Mouse (Mus musculus): ENCODE measurements at regions not wholly inside any gene's neighbourhood (a gene's known extent, or its start where the extent isn't known, plus 50 kb on each side); places are given as distances from the start of the nearest gene placed in this dataset.

DNA sequence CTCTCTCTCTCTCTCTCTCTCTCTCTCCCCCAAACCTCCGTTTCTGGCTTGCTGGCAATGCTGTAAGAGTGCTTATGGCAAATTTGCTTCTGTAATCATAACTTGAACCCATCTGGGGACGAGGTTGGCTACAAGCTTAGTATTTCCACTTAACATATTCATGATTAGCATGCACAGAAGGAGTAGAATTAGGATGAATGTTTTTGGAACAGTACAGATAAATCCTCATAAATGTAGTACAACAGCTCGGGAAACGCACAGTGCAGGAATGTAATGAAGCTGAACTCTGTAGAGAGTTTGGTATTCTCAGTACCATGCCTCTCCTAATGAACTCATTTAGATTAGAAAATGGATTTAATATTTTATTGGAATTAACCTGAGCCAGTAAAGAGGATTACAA lies 555.5 kb downstream of the Gbe1 start:
- TF ChIP-seq UBTF (IDR thresholded peaks at IDR 0.05; ENCODE audit: borderline replicate concordance, insufficient read depth, low read depth, low read length) (no peak), RCOR1 (IDR thresholded peaks at IDR 0.05; ENCODE audit: low read depth, low read length) (no peak), EP300 (IDR thresholded peaks at IDR 0.05; ENCODE audit: low read depth in 1 of 2, low read length in 2 of 2) (no peak), CTCF (IDR thresholded peaks at IDR 0.05 in 2 of 3, conservative IDR thresholded peaks at IDR 0.05 in 1 of 3; ENCODE audit: control insufficient read depth in 1 of 3, insufficient read depth in 1 of 3, low read depth in 2 of 3, low read length in 3 of 3, poor library complexity in 1 of 3, severe bottlenecking in 1 of 3) (no peak), KAT2A (conservative IDR thresholded peaks at IDR 0.05; ENCODE audit: low read depth, low read length) (no peak), POLR2AphosphoS5 (IDR thresholded peaks at IDR 0.05; ENCODE audit: borderline replicate concordance, low read depth, low read length) (no peak)
